Mouse (Mus musculus) B cell, adult (primary cell): ENCODE data around the gene Vmn2r2. TPM values are rescaled to one million over a fixed set of nuclear protein-coding genes. Genes with fewer than 3 reads are reported as not detected.

Source experiments
- total RNA-seq: library from RNA; stranded (reverse); gene quantifications from 4 replicates; pipeline ENCODE4 v1.2.4, GENCODE M21; 2023; ENCODE audit not compliant: inconsistent age

Vmn2r2 gene
- total RNA-seq, result not detected in 4 replicates

GRCm38 (mm10) chr3:64141878-64142508, at the start of gene Vmn2r2:
Gene Vmn2r2, minus strand, starts transcription at chr3:64141928.

DNA sequence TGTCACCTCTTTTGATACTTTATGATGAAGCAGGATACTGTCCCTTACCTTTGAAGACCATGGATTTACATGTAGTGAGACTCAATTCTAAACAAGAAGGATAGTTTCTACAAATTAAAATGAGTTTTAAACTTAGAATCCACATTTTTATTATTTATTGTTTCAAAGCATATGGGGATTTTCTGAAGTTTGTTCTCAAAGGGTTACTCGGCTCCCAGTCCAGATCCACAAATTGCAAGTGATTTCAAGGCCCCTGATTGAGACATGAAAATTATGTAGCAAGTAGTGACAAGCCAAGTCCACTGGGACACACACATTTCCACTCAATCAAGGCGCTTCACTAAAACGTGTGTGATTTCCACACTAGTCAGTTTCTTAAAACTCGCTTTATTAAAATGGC, 60.5 kb downstream of the Vmn2r2 start, which contains the start of gene Vmn2r1:
Vmn2r1 (plus strand) TSS at position 301 of the 400 bp plus-strand sequence.

Other genes starting within 250 kb of the Vmn2r2 start
- 1.9 to 3.8 TPM (median 2.4 TPM) in 4 replicates for gene Plch1, start 242.5 kb downstream of the Vmn2r2 start, total RNA-seq
- 3.1 to 4.9 TPM (median 3.5 TPM) in 4 replicates for gene E130311K13Rik, start 212.5 kb downstream of the Vmn2r2 start, total RNA-seq
- 9.6 to 11.0 TPM (median 10.3 TPM) in 4 replicates for gene Slc33a1, start 177.2 kb downstream of the Vmn2r2 start, total RNA-seq
- 15.5 to 16.0 TPM (median 15.9 TPM) in 4 replicates for gene Gmps, start 165.8 kb downstream of the Vmn2r2 start, total RNA-seq
- not detected in 4 replicates for gene Vmn2r1, start 60.4 kb downstream of the Vmn2r2 start, total RNA-seq
- not detected in 4 replicates for gene Vmn2r3, start 147.8 kb upstream of the Vmn2r2 start, total RNA-seq